Mouse (Mus musculus): ENCODE measurements around the gene Slc5a5.

DNA sequence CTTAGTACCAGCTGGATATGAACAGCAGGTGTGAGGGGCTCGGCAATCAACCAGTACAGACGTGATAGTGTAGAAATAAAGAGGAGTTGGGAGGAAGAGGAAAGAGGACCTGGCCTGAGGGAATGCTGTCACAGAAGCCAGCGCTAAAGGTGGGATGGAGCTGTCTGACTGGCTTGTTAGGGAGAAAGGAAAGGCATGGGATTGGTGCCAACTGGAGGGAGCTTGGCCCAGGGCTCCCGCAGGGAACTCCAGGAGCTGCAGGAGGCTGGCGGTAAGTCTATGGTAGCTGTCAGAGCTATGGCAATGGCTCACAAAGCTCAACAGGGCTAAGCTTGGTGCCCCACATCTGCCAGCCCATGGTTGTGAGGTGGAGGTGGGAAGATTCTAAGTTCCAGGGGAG, 9.7 kb upstream of the Slc5a5 start:
- TF ChIP-seq POLR2A (IDR thresholded peaks at IDR 0.05; ENCODE audit: control insufficient read depth, low read depth, low read length) (no peak), CTCF (IDR thresholded peaks at IDR 0.05; ENCODE audit: control insufficient read depth, insufficient read depth, insufficient replicate concordance, low read depth, low read length) (no peak)
